Mouse (Mus musculus): ENCODE results near the gene Hadha.

The Hadha gene

DNA sequence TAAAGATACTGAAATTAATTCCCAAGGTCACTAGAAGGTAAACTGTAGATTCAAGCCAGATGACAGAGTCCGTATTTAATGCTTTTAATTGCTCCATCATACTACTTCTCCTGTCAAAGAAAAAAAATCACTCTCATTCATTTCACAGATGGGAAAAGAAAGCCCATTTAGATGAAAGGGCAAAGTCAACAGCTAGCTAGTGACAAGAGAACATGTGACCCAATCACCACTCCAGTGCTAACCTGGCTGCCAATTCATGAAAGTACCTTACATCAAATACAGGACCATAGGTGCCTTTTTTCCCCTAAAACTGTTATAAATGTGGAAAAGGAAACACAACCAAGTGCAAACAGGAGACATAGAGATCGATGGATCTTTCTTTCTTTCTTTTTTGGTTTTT, 1.7 kb downstream of the Hadha start:
- no peak for DNase-seq

DNA sequence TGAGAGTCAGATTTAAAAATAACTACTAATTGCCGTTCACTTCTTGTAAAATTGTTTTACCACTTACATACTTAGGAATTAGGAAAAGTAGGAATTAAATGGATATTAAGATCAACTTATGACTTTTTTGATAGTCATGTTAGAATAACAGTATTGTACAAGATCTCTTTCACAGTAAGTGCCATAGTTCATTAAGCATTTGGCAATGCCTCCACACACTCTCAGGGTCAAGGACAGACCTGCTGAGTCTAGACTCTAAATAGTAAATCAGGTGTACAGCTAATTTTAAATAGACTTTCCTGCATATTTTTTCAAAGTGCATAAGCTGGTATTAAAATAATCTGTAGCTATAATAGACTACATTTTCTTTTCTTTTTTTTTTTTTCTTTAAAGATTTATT, 2.5 kb downstream of the Hadha start:
- no peak for DNase-seq

DNA sequence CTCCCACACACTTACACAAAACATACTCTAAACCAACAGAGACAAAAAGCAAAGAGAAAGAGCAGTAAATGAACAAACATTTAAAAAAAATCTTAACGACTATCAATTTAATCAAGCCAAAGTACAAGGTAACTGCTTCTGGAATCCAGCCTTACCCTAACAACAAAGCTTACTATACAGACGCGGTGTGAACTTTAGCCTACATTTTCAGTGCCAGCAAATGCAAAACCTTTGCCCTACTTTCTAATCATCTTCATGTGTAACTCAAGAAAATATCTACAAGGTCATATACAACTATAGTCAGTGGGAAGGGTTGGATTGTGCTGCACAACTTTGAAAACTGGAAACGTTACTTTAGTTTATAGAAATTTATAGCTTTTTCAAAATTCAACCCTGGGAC, 3.0 kb downstream of the Hadha start:
- DNase-seq, result no peak

DNA sequence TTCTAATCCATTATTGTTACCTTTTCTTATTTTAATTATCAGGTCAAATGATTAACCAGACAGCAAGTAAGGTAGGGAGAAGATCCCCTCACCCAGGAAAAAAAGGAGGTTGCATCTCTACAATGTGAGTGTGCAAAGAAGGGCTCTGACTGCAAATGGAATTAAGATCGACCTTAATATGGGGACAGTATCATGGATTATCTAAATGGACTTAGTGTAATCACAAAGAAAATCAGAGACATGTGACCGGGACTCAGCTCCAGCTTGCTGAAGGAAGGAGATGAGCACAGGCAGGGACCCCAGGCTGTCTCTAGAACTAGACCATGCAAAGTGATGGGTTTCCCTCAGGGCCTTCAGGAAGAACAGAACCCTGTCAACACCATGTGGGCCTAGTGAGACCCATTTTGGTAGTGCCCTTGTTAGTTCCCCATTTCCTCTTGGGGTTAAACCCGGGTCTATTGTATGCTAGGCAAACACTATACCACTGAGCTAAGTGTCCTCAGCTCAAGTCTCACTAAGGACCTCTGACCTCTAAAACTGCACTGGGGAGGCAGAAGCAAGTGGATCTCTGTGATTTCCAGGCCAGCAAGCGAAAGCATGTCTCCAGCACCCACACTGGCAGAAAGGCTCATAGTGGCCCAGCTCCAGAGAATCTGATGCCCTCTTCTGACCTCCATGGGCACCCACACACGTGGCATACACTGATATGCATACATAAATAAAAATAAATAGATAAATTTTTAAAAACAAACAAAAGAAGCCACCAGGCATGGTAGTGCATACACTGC, 6.6 kb downstream of the Hadha start:
- no peak for DNase-seq

DNA sequence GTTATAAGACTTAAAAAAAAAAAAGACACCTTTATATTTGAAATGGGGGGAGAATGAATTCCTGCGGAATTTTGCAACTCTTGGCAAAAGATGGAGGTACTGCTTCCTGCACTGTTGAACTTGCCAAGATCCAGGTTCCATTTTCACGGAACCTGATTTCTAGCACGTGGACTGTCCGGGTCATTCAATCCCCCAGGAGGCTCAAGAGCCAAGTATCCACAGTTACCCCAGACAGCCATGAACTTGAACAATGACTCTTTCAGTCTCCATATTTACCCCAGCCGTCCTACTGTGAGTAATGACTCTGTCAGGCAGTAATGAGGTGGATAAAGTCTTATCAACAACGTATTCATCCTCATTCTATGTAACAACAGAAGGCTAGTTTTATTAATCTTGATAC, 8.4 kb downstream of the Hadha start:
- no peak for DNase-seq

DNA sequence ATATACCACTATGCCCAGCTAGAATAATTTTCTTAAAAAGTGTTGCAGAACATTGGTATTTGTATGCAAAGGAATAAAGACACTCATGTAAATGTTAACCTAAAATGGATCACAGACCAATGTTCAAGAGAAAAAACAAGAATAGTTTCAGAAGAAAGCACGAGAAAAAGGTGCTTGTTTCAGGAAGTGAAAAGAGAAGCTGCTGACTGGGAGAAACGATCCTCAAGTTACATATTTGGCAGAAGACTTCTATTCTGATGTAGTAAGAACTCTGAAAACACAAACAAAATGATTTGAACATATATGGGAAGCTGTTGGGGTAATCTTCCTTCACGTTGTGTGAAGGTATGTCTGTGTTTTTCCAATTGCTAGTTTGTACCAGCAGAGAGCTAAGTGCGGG, 16.8 kb downstream of the Hadha start:
- no peak for DNase-seq

DNA sequence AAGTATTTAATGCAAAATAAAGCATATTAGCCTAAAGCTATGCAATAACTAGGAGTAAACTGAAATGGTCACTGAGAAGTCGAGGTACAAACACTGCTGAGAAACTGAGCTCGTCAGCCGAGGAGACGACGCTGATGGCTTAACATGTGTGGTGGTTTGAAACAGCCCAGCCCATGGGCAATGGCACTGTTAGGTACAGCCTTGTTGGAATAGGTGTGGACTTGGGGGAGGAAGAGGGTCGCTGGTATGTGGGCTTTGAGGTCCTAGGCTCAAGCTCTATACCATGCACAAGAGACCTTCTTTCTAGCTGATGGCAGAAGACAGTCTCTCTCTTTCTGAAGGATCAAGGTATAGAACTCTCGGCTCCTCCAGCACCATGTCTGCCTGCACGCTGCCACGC, 17.7 kb downstream of the Hadha start:
- no peak for DNase-seq

DNA sequence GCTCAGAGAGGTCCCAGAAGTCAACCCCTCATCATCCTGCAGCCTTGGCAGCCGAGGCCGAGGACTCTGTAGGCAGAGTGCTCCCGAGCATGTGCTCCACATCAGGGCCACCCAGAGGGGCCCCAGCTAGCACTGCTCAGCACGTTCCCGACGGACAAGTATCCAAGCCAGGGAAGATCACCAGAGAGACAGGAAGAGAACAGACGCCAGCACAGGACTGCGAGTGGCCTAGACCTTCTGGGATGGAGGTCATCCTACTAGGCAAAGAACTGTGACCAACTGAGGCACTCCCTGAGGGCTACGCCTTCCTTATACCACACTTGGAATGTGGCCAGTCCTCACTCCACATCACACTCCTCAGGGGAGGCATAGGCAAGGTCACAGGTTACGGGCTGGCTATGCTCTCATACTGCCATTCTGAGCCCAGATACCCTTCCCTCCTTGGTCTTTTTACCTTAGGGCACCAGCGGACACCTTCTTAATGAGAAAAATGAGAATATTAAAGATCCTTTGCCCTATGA, 19.2 kb downstream of the Hadha start:
- no peak for DNase-seq

DNA sequence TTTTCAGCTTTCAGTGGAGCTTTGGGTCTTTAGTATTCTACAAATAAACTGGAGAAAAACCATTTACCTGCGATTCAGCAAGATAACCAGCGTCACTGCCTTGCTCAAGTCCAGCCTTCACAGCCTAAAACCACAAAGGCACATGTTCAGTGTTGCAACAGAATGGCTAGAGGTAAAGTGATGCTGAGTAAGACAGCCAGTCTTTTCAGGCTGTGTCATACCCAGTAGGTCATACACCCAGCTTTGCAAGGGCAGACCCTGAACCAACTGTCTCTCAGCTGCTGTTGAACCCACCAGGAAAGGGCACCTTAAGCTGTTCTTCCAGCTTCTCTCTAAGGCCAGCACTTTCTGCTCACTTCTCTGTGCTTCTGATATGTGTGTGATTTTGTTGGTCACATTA, 22.8 kb downstream of the Hadha start:
- DNase-seq, result no peak

DNA sequence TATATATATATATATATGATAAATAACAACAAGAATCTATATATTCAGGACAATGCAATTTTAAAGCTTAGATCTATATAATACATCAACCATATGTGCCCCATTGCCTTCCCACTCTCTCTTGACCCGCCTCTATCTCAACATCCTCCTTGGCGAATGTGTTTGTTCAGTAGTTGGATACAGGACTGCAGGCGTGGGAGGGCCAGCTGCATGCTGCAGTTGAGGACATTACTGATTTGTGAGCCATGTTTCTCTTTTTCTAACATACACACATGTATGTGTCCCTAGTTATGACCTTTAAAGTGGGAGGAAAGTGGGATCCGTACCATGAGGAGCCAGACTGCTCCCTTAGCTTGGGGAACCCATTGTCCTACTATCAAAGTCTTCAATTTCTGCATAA, 23.7 kb downstream of the Hadha start:
- DNase-seq, result no peak

DNA sequence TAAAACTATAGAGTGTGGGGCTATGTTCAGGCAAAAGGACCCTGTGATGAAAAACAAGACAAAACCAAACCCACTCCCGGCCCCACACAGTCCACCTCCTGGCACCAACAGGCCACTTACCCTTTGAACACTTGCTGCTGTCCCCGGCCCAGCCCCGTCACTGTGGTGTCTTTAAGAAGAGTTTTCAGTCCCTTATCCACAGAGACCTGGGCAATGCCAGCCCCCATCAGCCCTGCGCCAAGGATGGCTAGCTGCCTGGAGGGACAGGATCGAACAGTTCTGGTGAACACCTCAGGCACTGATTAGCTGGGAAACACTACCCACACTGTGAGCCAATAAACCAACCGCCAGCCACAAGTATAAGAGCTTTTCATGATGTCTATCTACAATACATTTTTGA, 26.3 kb downstream of the Hadha start:
- no peak for DNase-seq

DNA sequence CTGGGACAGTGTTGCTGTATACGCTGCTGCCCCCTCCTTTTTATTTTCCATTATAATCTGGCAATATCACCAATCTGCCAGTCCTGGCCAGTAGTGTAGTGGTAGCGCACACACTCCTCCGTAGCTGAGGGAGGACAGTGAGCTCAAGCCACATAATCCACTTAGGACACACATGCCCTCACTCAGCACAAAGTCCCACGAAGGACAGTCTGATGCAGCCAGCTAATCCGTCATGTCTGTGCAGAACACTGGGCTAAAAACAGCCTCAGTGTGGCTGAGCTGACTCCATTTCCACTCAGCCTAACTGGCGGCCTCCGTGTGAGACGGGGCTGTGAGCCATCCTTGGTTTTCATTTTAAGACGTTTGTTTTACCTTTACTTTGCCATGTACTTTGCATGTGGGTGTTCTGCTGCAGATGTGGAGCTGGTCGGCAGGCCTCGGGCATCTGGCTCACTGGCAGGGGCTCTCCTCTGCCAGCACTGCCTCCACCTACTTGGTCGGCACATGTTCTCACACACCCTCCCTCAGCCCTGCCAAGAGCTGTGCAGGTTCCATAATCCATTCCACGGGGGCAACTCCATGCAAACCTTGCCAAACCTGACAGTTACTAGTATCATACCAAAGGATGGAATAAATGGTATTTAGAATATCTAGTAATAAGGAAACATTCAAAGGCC, 26.9 kb downstream of the Hadha start:
- no peak for DNase-seq

DNA sequence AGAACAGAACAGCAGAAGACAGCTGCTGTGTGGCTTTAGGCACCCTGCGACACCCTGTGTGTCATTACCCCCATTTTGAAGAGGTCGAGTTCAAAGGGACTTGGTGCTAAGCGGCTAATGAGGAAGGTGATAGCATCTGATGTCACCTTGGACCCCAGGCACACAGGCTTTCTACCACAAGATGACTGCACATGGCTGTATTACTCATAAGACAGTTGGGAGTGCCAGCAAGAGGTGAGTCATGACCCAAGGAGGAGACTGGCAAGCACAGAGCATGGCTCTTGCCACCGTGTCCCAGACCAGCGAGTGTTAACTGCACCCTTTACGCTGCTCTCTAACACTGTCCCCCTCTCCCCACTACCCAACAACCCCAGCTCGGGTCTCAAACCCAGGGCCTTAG, 28.2 kb downstream of the Hadha start:
- DNase-seq, result no peak

DNA sequence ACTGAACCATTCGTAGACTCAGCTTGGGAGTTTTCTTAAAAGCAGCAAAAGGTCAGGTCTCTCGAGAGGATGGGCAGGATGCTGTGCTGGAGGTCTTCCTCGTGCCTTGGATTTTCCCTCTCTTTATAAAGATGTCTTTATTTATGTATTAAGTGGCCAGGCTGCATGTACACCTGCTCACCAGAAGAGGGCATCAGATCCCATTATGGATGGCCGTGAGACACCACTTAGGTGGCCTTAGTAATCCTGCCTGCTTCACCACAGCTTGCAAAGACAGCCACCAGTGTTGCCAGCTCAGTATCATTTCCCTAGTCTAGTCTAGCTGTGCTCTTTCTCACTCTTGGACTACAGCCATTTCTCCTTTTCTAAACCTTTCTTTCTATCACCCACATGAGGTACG, 29.4 kb downstream of the Hadha start:
- peak; percentile 38 for DNase-seq

DNA sequence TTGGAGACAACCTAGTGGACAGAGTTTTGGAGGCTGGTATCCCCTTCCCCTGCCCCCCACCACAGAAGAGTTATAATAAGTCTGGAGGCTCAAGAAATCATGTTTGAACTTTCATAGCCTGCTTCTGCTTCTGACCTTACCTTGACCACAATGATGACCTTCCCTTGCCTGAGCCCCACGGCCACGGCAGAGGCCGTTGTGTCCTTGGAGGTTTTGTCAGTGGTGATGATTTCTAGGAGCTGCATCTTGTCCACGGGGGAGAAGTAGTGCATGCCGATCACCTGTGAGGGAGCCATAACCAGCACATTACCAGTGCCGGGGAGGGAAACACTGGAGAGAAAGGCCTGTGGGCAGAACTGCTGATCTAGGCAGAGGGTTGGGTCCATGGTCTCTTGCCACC, 32.5 kb downstream of the Hadha start:
- DNase-seq, result no peak

DNA sequence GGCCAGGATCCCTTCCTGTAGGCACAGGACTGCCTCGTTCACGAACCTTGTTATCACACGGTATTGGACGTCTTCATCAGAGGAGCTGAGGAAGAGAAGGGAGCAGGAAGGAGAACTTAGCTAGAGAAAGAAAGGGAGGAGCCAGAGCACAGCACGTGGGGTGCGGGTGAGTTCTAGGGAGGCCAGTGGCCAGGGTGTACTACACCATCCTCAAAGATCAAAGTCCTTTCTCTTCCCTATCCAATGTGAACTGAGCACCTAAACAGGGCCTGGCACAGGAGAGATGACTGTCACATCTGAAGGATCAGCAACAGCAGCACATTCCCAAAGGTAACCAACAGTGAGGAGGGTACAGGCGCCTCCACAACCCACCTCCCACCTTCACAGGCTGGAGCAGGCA, 34.9 kb downstream of the Hadha start:
- no peak for DNase-seq

DNA sequence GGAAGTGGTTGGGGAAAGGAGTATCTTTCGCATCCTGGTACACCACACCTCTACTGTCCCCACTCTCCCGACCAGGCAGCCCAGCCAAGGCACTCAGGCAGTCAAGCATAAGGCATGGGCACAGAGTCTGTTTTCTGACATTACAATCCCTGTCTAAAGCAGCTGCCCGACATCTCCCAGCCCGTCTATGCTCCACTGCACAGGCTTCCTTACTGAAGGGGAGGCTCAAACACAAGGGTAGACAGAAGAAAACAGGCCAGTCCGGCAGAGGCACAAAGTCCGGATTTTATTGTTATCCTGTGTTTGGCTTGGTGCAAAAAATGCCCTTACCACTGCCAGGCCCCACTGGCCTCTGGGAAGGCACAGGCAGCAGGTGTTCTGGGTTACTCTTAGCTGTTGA, 35.8 kb downstream of the Hadha start:
- no peak for DNase-seq

DNA sequence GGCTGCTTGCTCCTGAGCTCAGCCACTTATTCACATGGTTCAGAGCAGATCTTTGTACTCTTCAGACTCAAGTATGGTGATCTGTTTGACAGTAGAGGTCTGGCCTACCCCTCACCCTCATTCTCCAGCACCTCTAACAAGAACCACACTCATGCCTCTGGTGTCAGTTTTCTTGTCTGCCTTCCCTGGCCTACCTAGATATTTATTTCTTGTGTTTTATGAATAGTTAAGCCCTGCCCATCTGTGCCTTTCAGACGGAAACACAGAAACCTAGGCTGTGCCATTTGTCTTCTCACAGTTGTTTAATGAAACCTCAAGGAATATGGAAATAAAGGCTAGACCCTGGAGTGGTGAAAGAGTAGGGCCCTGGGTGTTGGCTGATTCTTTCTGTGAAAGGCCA, 36.9 kb downstream of the Hadha start:
- DNase-seq, result no peak

DNA sequence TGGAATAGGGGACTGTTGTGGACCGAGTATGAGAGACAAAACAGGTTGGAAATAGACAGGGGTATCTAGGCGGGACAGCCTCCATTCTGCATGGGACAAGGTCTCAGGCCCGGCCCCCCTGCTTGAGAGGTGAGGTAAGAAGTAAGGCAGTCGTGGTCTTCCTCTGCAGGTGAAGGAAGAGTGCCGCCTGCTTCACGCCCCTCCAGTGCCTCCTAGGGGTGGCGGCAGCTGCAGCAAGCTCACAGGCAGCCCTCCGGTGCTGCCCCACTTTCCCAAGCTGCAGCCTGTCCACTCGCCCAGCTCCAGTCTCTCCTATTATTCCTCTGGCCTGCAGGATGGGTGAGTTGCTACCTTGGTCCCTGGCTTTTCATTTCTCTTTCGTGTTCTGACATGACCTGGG, 39.2 kb downstream of the Hadha start:
- no peak for DNase-seq

DNA sequence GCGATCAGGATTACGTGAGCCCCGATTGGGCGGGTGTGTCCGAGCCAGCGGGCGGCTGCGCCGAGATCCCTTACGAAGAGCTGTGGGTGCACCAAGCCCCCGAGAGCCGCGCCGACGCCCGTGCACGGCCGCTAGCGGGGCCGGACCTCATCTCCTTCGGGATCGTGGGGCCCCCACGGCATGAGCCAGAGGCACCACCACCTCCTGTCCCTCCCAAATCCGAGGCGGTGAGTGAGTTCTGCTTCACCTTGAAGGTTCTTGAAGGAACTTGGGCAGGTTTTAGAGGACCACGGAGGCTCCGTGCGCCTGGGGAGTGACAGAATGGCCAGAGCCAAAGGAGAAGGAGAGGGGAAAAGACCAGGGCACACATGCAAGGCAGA, 40.2 kb downstream of the Hadha start:
- no peak for DNase-seq

DNA sequence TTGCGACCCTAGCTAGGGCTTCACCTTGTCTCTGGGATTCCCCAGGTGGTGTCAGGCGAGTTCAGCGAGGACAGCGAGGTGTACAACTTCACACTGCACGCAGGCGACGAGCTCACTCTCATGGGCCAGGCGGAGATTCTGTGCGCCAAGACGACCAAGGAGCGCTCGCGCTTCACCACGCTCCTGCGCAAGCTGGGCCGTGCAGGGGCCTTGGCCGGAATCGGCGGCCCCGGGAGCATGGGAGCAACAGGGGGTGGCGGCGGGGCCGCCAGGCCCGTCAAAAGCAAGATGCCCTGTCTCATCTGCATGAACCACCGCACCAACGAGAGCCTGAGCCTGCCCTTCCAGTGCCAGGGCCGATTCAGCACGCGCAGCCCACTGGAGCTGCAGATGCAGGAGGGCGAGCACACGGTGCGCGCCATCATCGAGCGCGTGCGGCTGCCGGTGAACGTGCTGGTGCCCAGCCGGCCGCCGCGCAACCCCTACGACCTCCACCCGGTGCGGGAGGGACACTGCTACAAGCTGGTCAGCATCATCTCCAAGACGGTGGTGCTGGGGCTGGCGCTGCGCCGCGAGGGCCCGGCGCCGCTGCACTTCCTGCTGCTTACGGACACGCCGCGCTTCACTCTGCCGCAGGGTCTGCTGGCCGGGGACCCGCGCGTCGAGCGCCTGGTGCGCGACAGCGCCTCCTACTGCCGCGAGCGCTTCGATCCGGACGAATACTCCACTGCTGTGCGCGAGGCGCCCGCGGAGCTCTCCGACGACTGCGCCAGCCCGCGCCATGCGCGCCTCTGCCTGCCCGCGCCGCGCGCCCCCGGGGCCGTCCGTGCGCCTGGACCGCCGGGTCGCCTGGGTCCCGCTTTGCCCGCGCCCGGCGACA, 40.8 kb downstream of the Hadha start:
- DNase-seq, result peak; percentile 71

DNA sequence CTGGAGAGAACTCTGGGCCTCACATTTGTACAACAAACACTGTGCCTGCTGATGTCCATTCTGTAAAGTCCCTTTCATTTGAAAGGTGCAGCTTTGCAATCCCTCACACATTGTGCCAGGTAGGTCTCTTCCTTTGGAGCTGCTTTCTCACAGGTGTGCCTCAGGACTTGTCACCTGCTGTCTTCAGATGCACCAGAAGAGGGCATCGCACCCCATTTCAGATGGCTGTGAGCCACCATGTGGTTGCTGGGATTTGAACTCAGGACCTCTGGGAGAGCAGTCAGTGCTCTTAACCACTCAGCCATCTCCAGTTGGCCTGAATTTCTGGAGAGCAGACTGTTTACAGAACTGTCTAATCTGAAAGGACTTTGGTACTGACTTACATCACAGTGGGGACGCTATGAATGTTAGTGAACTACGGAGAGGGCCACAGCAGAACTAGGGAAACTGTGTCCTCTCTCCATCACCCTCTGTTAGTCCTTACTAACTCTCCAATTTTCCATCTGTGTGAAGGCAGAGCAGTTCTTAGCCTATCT, 42.4 kb downstream of the Hadha start:
- DNase-seq, result no peak

DNA sequence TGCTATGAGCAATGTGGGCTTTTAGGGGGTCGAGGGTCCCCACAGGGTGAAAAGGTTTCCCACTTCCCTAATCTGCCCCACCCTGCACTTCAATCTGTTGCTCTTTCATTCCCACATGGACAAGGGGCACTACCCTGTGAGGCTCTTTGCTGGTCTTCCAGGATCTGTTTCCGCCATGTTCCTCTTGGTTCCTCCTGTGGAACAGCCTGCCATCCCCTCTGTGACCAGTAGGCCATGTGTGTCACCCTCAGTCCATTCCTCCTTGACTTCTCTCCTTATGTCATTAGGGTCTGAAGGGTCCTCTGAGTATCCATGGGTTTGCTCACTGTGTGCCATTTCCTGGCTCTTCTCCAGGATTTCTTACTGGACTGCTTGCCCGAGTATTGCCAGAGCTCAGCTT, 43.2 kb downstream of the Hadha start:
- no peak for DNase-seq
